Mouse (Mus musculus) v-Abl transformed pro-B cells (cell line): ENCODE measurements around the gene Nin.

Experiments
- in situ Hi-C, 2 experiments: fragments of 400-800 bp; cut with MboI; formaldehyde crosslinking; loops; one replicate each; pipeline ENCODE4 v1.15.1; 2025; ENCODE audit not compliant: unreplicated experiment in 2 of 2

The Nin gene

GRCm38 (mm10) chr12:70131042-70131675, 17.6 kb upstream of the Nin start:
- in situ Hi-C loops, result loop anchor here (10.0 to 25.0 kb wide), 2 partner anchors 776 to 969 kb away; partner anchors contain the start of genes Lrr1 (in 2 of the 2), Rps29 (in 2 of the 2) and Nemf (in 1 of the 2)

GRCm38 (mm10) chr12:70129105-70129504, 15.6 kb upstream of the Nin start:
- in situ Hi-C loops, result loop anchor here (25.0 kb wide), 1 partner anchor 967 kb away; the partner anchor contains the start of genes Lrr1 (in 2 of the 2) and Rps29 (in 2 of the 2)

- in situ Hi-C loops, result loop anchor here (25.0 kb wide), 1 partner anchor 964 kb away; the partner anchor contains the start of genes Lrr1 (in 2 of the 2) and Rps29 (in 2 of the 2)
These were observed 13.1 kb upstream of the Nin start for GRCm38 (mm10) chr12:70126626-70127025.

- in situ Hi-C loops, result loop anchor here in 1 of 2 experiments (25.0 kb wide), 1 partner anchor 1018 kb away; the partner anchor contains the start of genes 2700049A03Rik and Timm9
These were observed 6.0 kb upstream of the Nin start for GRCm38 (mm10) chr12:70119552-70119951.

GRCm38 (mm10) chr12:70118721-70119345, 5.3 kb upstream of the Nin start:
- in situ Hi-C loops, result loop anchor here in 1 of 2 experiments (25.0 kb wide), 1 partner anchor 1018 kb away; the partner anchor contains the start of genes 2700049A03Rik and Timm9

- in situ Hi-C loops, result loop anchor here in 1 of 2 experiments (25.0 kb wide), 1 partner anchor 1020 kb away; the partner anchor contains the start of genes 2700049A03Rik and Timm9
These were observed 3.6 kb upstream of the Nin start for GRCm38 (mm10) chr12:70117146-70117545.

- in situ Hi-C loops, result loop anchor here in 1 of 2 experiments (25.0 kb wide), 1 partner anchor 1025 kb away; the partner anchor contains the start of genes 2700049A03Rik and Timm9
These were observed 1.5 kb downstream of the Nin start for GRCm38 (mm10) chr12:70112090-70112383.

- in situ Hi-C loops, result loop anchor here in 1 of 2 experiments (25.0 kb wide), 1 partner anchor 1026 kb away; the partner anchor contains the start of genes 2700049A03Rik and Timm9
These were observed 2.0 kb downstream of the Nin start for GRCm38 (mm10) chr12:70111367-70112089.

- in situ Hi-C loops, result loop anchor here in 1 of 2 experiments (25.0 kb wide), 1 partner anchor 1026 kb away; the partner anchor contains the start of genes 2700049A03Rik and Timm9
These were observed 2.5 kb downstream of the Nin start for GRCm38 (mm10) chr12:70111117-70111366.

GRCm38 (mm10) chr12:70110375-70111116, 3.0 kb downstream of the Nin start:
- in situ Hi-C loops, result loop anchor here in 1 of 2 experiments (25.0 kb wide), 1 partner anchor 1027 kb away; the partner anchor contains the start of genes 2700049A03Rik and Timm9

GRCm38 (mm10) chr12:70109921-70110320, 3.6 kb downstream of the Nin start:
- in situ Hi-C loops, result loop anchor here (5.0 to 25.0 kb wide), 2 partner anchors 32 to 1027 kb away; partner anchors contain the start of genes 2700049A03Rik (in 1 of the 2) and Timm9 (in 1 of the 2)

GRCm38 (mm10) chr12:70108104-70108503, 5.4 kb downstream of the Nin start:
- in situ Hi-C loops, result loop anchor here (5.0 to 25.0 kb wide), 2 partner anchors 34 to 1029 kb away; partner anchors contain the start of genes 2700049A03Rik (in 1 of the 2) and Timm9 (in 1 of the 2)

- in situ Hi-C loops, result loop anchor here (5.0 to 25.0 kb wide), 2 partner anchors 36 to 1031 kb away; partner anchors contain the start of genes 2700049A03Rik (in 1 of the 2) and Timm9 (in 1 of the 2)
These were observed 7.0 kb downstream of the Nin start for GRCm38 (mm10) chr12:70106508-70106907.

- in situ Hi-C loops, result loop anchor here (5.0 to 25.0 kb wide), 2 partner anchors 36 to 1031 kb away; partner anchors contain the start of genes 2700049A03Rik (in 1 of the 2) and Timm9 (in 1 of the 2)
These were observed 7.6 kb downstream of the Nin start for GRCm38 (mm10) chr12:70105885-70106284.

GRCm38 (mm10) chr12:70104776-70105420, 8.6 kb downstream of the Nin start:
- in situ Hi-C loops, result loop anchor here (5.0 to 25.0 kb wide), 2 partner anchors 37 to 1032 kb away; partner anchors contain the start of genes 2700049A03Rik (in 1 of the 2) and Timm9 (in 1 of the 2)

- in situ Hi-C loops, result loop anchor here in 1 of 2 experiments (25.0 kb wide), 1 partner anchor 1033 kb away; the partner anchor contains the start of genes 2700049A03Rik and Timm9
These were observed 9.3 kb downstream of the Nin start for GRCm38 (mm10) chr12:70104199-70104598.

- in situ Hi-C loops, result loop anchor here in 1 of 2 experiments (25.0 kb wide), 1 partner anchor 1034 kb away; the partner anchor contains the start of genes 2700049A03Rik and Timm9
These were observed 10.3 kb downstream of the Nin start for GRCm38 (mm10) chr12:70103257-70103656.

- in situ Hi-C loops, result loop anchor here in 1 of 2 experiments (25.0 kb wide), 1 partner anchor 1035 kb away; the partner anchor contains the start of genes 2700049A03Rik and Timm9
These were observed 11.1 kb downstream of the Nin start for GRCm38 (mm10) chr12:70102426-70102825.
